Mouse (Mus musculus) hindbrain, embryonic 12.5 days (tissue): Measurements from ENCODE around the gene Gpc6. TPM values are rescaled to one million over a fixed set of nuclear protein-coding genes. Genes with fewer than 3 reads are reported as not detected.
A peak's percentile ranks its signal among the peaks of the same experiment; 100 is the strongest.

Experiments
- ATAC-seq: fragments of 200-750 bp; cut with Nextera tagmentation; 2 replicates; pipeline ENCODE4 v1.8.0; 2017; ENCODE audit warnings: moderate TSS enrichment; ENCODE audit not compliant: low FRiP score
- H3K27ac ChIP-seq: fragments of 300-500 bp; sonication (generic); 2 replicates; pipeline ENCODE4 v1.5.1; 2016; ENCODE audit warnings: mild to moderate bottlenecking
- H3K27me3 ChIP-seq: fragments of 300-500 bp; sonication (generic); 2 replicates; pipeline ENCODE4 v1.6.1; 2016; ENCODE audit warnings: mild to moderate bottlenecking
- H3K36me3 ChIP-seq: fragments of 300-500 bp; sonication (generic); 2 replicates; pipeline ENCODE4 v1.6.1; 2016; ENCODE audit warnings: mild to moderate bottlenecking
- H3K4me1 ChIP-seq: fragments of 300-500 bp; sonication (generic); 2 replicates; pipeline ENCODE4 v1.6.1; 2016
- H3K4me2 ChIP-seq: fragments of 300-500 bp; sonication (generic); replicated peaks from 2 replicates; pipeline ENCODE4 v1.6.1; 2016; ENCODE audit warnings: mild to moderate bottlenecking
- H3K4me3 ChIP-seq: fragments of 300-500 bp; sonication (generic); 2 replicates; pipeline ENCODE4 v1.5.1; 2016; ENCODE audit warnings: mild to moderate bottlenecking
- H3K9ac ChIP-seq: fragments of 300-500 bp; sonication (generic); 2 replicates; pipeline ENCODE4 v1.6.1; 2016; ENCODE audit warnings: mild to moderate bottlenecking, moderate library complexity
- H3K9me3 ChIP-seq: fragments of 300-500 bp; sonication (generic); replicated peaks from 2 replicates; pipeline ENCODE4 v1.6.1; 2016; ENCODE audit warnings: mild to moderate bottlenecking
- WGBS: fragments of 180-500 bp; shearing (Covaris S2); methylation state at CpG from one replicate; pipeline ENCODE4 v1.1.7; 2016; 5-methylcytosine and 5-hydroxymethylcytosine counted together
- polyA plus RNA-seq: library from polyadenylated mRNA; unstranded; fragments of >200 nt; fragmentation: Nextera tagmentation; extraction: Ambion mirVana; gene quantifications from 2 replicates; pipeline ENCODE4 v1.2.1, GENCODE M21; 2016

Gene Gpc6
- polyA plus RNA-seq, 1 experiment from 2014 or later, result 35.0 TPM

DNA sequence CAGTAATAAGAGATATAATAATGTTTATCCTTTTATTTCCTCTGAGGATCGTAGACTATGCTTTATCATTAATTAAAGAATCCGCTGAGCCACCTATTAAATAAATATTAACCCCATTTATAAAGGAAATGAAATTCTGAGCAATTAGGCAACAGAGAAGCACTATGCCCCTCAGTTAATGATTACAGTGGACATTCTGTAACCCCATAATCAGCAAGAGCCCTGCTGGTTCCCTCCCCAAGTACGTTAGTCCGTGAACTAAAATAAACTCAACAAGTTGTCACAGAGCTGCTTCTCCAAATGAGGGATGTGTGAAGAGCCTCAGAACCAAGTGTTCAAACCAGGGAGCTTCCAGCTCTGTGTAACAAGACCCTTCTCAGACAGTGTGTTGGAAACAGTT lies 892.1 kb downstream of the Gpc6 start:
- no peak for ATAC-seq
- H3K36me3 ChIP-seq, result no peaks in the 10 kb centered on the region
- H3K27ac ChIP-seq, result no peak overlapping the region
- H3K4me2 ChIP-seq, result no peak overlapping the region
- H3K4me3 ChIP-seq, result no peak overlapping the region
- 82% methylated on average over 4 of the region's 4 CpGs for WGBS
- H3K9ac ChIP-seq, result no peak overlapping the region
- 0 out of 2 replicates have a peak, but pooled peaks cover 2% of the 10 kb centered on the region for H3K4me1 ChIP-seq
- no peaks in the 10 kb centered on the region for H3K27me3 ChIP-seq
- H3K9me3 ChIP-seq, result no peaks in the 10 kb centered on the region

GRCm38 (mm10) chr14:117824491-117824890 lies 899.4 kb downstream of the Gpc6 start:
- no peak for ATAC-seq
- Histone ChIP-seq H3K9ac (no peak overlapping the region), H3K27me3 (no peaks in the 10 kb centered on the region), H3K4me2 (no peak overlapping the region), H3K4me1 (no peaks in the 10 kb centered on the region), H3K4me3 (no peak overlapping the region), H3K27ac (no peak overlapping the region), H3K9me3 (no peaks in the 10 kb centered on the region), H3K36me3 (no peaks in the 10 kb centered on the region)

- WGBS, result 73% methylated on average over 8 of the region's 8 CpGs
- Histone ChIP-seq H3K9me3 (no peaks in the 10 kb centered on the region), H3K36me3 (no peaks in the 10 kb centered on the region), H3K27me3 (no peaks in the 10 kb centered on the region), H3K4me3 (no peak overlapping the region), H3K4me1 (0 out of 2 replicates have a peak, but pooled peaks cover 4% of the 10 kb centered on the region), H3K9ac (no peak overlapping the region), H3K4me2 (no peak overlapping the region), H3K27ac (no peak overlapping the region)
- no peak for ATAC-seq
These were observed 901.4 kb downstream of the Gpc6 start for GRCm38 (mm10) chr14:117826294-117827046.

- Histone ChIP-seq H3K4me3 (no peak overlapping the region), H3K27ac (no peak overlapping the region), H3K27me3 (no peaks in the 10 kb centered on the region), H3K9ac (no peak overlapping the region), H3K9me3 (no peaks in the 10 kb centered on the region), H3K36me3 (no peaks in the 10 kb centered on the region), H3K4me2 (no peak overlapping the region), H3K4me1 (0 out of 2 replicates have a peak, but pooled peaks cover 6% of the 10 kb centered on the region)
- peak; percentile 65; the same call in 1 of the 2 replicates for ATAC-seq
- WGBS, result 61% methylated on average over 8 of the region's 8 CpGs
These were observed 906.2 kb downstream of the Gpc6 start for GRCm38 (mm10) chr14:117831267-117831666.

DNA sequence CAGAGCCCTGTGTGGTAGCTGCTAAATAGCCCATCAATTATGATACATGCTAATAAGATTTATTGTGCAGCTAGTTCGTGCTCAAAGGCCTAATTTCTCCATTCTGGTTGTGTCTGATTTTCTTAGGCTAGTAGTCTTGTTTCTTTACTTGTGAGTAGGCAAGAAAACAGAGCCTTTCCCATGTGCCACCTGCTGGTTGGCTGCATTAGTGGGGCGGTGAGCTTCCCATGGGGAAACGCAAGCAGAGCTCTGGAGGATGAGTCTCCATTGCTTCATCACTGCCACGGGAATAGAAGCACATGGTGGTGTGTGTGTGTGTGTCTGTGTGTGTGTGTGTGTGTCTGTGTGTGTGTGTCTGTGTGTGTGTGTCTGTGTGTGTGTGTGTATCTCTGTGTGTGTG lies 906.6 kb downstream of the Gpc6 start:
- H3K9me3 ChIP-seq, result no peaks in the 10 kb centered on the region
- WGBS, result 42% methylated on average over 4 of the region's 4 CpGs
- H3K4me3 ChIP-seq, result no peak overlapping the region
- no peak overlapping the region for H3K9ac ChIP-seq
- no peak overlapping the region for H3K27ac ChIP-seq
- H3K27me3 ChIP-seq, result no peaks in the 10 kb centered on the region
- no peaks in the 10 kb centered on the region for H3K36me3 ChIP-seq
- no peak overlapping the region for H3K4me2 ChIP-seq
- ATAC-seq, result peak; percentile 37; the same call in 1 of the 2 replicates
- 0 out of 2 replicates have a peak, but pooled peaks cover 6% of the 10 kb centered on the region for H3K4me1 ChIP-seq

GRCm38 (mm10) chr14:117835506-117835905 lies 910.4 kb downstream of the Gpc6 start:
- Histone ChIP-seq H3K4me3 (no peak overlapping the region), H3K36me3 (no peaks in the 10 kb centered on the region), H3K4me1 (0 out of 2 replicates have a peak, but pooled peaks cover 6% of the 10 kb centered on the region), H3K4me2 (no peak overlapping the region), H3K9me3 (no peaks in the 10 kb centered on the region), H3K27ac (no peak overlapping the region), H3K27me3 (no peaks in the 10 kb centered on the region), H3K9ac (no peak overlapping the region)
- 95% methylated on average over 6 of the region's 6 CpGs for WGBS
- ATAC-seq, result no peak

DNA sequence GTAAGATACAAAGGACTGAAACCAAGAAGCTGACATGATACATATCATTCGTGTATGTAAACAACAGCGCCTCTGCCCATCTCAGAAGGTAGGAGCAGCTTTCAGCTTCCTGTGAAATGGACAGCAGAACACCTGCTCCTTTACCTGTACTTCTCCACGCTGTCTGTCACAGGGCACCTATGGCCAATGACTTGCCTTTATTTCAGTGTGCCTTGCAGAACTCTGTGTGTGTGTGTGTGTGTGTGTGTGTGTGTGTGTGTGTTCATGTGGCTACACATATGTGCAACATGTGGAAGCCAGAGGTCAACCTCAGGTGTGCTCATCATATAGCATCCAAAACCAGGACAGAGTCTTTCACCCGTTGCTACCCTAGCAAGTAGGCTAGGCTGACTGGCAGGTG lies 911.9 kb downstream of the Gpc6 start:
- Histone ChIP-seq H3K27me3 (no peaks in the 10 kb centered on the region), H3K36me3 (no peaks in the 10 kb centered on the region), H3K4me3 (no peak overlapping the region), H3K27ac (no peak overlapping the region), H3K9me3 (no peaks in the 10 kb centered on the region), H3K4me1 (0 out of 2 replicates have a peak, but pooled peaks cover 3% of the 10 kb centered on the region), H3K9ac (no peak overlapping the region), H3K4me2 (no peak overlapping the region)
- ATAC-seq, result no peak
- 89% methylated on average over 4 of the region's 4 CpGs for WGBS

GRCm38 (mm10) chr14:117837715-117838114 lies 912.6 kb downstream of the Gpc6 start:
- no peak overlapping the region for H3K4me3 ChIP-seq
- H3K9me3 ChIP-seq, result no peaks in the 10 kb centered on the region
- WGBS, result 42% methylated on average over 3 of the region's 3 CpGs
- no peak overlapping the region for H3K9ac ChIP-seq
- H3K4me2 ChIP-seq, result no peak overlapping the region
- no peak for ATAC-seq
- no peaks in the 10 kb centered on the region for H3K36me3 ChIP-seq
- H3K27me3 ChIP-seq, result no peaks in the 10 kb centered on the region
- no peak overlapping the region for H3K27ac ChIP-seq
- 0 out of 2 replicates have a peak, but pooled peaks cover 3% of the 10 kb centered on the region for H3K4me1 ChIP-seq

DNA sequence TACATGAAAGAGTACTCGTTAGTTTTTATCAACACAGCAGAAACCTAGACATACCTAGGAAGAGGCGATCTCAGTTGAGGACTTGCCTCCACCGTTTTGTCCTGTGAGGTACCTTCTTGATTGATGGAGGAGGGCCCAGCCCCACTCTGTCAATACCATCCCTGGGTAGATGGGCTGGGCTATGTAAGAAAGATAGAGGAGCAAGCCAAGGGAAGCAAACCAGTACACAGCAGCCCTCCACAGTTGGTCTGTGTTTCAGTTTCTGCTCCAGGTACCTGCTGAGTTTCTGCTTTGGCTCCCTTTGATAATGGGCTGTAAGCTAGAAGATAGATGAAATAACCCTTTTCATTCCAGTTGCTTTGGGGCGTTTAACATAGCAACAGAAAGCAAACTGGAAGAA lies 916.1 kb downstream of the Gpc6 start:
- Histone ChIP-seq H3K9me3 (no peaks in the 10 kb centered on the region), H3K4me2 (no peak overlapping the region), H3K36me3 (no peaks in the 10 kb centered on the region), H3K4me3 (no peak overlapping the region), H3K4me1 (0 out of 2 replicates have a peak, but pooled peaks cover 3% of the 10 kb centered on the region), H3K9ac (no peak overlapping the region), H3K27me3 (no peaks in the 10 kb centered on the region), H3K27ac (no peak overlapping the region)
- no peak for ATAC-seq
- WGBS, result 75% methylated on average over 4 of the region's 4 CpGs

DNA sequence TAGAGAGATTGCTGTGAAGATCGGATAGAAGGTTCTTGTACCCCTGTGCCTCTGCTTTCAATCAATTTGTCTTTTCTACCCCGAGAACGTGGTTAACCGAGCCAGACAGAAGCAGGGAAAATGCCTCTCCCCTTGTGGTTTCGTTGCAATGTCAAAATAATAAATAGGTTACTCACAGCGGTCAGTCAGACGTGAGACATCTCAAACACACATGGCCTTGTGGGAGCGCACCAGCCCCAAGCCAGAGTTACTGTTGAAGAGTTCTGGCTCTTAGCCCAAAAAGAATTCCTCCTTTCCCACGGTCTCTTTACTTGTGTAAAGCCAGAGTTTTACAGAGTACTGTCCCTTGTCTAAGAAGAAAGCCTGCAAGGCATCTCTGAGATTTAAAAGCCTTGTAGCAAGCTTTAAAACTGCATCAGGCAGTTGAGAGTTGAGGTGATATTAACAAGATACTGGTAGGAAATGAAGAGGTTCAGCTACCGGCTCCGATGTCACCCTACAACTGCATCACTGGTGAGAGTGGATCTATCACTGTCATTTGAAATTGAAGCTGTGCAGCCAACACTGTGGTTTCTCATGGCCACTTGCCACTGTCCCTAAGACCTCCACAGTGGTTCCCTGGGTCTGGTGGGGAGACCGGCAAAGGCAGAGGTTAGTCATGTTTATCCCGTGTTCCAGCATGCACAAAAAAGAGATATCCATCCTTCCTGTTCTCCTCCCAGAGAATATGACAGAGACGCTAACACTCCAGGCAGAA lies 916.9 kb downstream of the Gpc6 start:
- no peak overlapping the region for H3K4me2 ChIP-seq
- WGBS, result 59% methylated on average over 14 of the region's 14 CpGs
- H3K9me3 ChIP-seq, result no peaks in the 10 kb centered on the region
- H3K4me3 ChIP-seq, result no peak overlapping the region
- H3K4me1 ChIP-seq, result 0 out of 2 replicates have a peak, but pooled peaks cover 3% of the 10 kb centered on the region
- peak; percentile 50; the same call in 1 of the 2 replicates for ATAC-seq
- H3K27me3 ChIP-seq, result no peaks in the 10 kb centered on the region
- no peak overlapping the region for H3K9ac ChIP-seq
- H3K36me3 ChIP-seq, result no peaks in the 10 kb centered on the region
- H3K27ac ChIP-seq, result no peak overlapping the region

GRCm38 (mm10) chr14:117849591-117850505 lies 924.7 kb downstream of the Gpc6 start:
- H3K27ac ChIP-seq, result no peak overlapping the region
- no peak for ATAC-seq
- WGBS, result 87% methylated on average over 11 of the region's 11 CpGs

DNA sequence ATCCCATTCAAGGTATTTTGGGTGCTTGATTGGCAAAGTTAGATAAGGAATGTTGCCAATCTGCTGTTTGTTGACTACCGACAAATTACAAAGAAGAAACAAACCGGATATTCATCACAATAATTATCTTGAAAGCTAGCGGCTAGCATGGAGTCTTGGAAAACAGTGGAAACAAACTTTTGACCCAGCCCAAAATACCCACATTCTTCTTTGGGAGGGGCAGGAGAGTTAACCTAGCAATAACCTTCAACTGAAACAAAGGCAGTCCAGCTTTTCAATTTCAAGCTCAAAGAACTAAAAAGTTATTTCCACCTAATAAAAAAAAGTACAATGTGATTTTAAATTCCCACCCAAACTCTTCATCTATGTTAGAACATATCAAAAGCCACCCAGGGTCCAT lies 927.2 kb downstream of the Gpc6 start:
- H3K4me3 ChIP-seq, result no peak overlapping the region
- H3K27ac ChIP-seq, result no peak overlapping the region
- H3K9ac ChIP-seq, result no peak overlapping the region
- no peaks in the 10 kb centered on the region for H3K27me3 ChIP-seq
- no peaks in the 10 kb centered on the region for H3K36me3 ChIP-seq
- no peaks in the 10 kb centered on the region for H3K4me1 ChIP-seq
- no peak for ATAC-seq
- 89% methylated on average over 3 of the region's 3 CpGs for WGBS
- no peaks in the 10 kb centered on the region for H3K9me3 ChIP-seq
- H3K4me2 ChIP-seq, result no peak overlapping the region

More at GRCm38 (mm10) chr14:117849591-117850505, 924.7 kb downstream of the Gpc6 start:
- Histone ChIP-seq H3K9ac (no peak overlapping the region), H3K36me3 (no peaks in the 10 kb centered on the region), H3K9me3 (no peaks in the 10 kb centered on the region), H3K4me3 (no peak overlapping the region), H3K27me3 (no peaks in the 10 kb centered on the region), H3K4me1 (no peaks in the 10 kb centered on the region), H3K4me2 (no peak overlapping the region)
